Mouse (Mus musculus): ENCODE measurements around the gene Ccser2. TPM values are rescaled to one million over a fixed set of nuclear protein-coding genes. Genes with fewer than 3 reads are reported as not detected.
"Not testable (repeated sequence)": the region's sequence is repeated elsewhere in the genome, so short reads cannot be mapped to it uniquely, and the experiment has no call there.

Ccser2 gene
- 49.0 and 60.5 TPM in 2 replicates for polyA plus RNA-seq (2012; rRNA removed)

GRCm38 (mm10) chr14:36968628-36969147, at the start of gene Ccser2:
Gene Ccser2 (minus strand): TSS chr14:36968777.
- peak; percentile 98 for DNase-seq (ENCODE audit: low read depth)
- TF ChIP-seq CTCF (IDR thresholded peaks at IDR 0.05; ENCODE audit: borderline replicate concordance, extremely low read depth, insufficient read depth, insufficient read length), result no peak
- peak; percentile 99 for TF ChIP-seq POLR2A (IDR thresholded peaks at IDR 0.05; ENCODE audit: borderline replicate concordance, extremely low read depth, insufficient read depth, insufficient read length, poor library complexity, severe bottlenecking)

- TF ChIP-seq POLR2A (IDR thresholded peaks at IDR 0.05; ENCODE audit: borderline replicate concordance, extremely low read depth, insufficient read depth, insufficient read length, poor library complexity, severe bottlenecking) (no peak), CTCF (IDR thresholded peaks at IDR 0.05; ENCODE audit: borderline replicate concordance, extremely low read depth, insufficient read depth, insufficient read length) (no peak)
- DNase-seq (ENCODE audit: low read depth), result peak; percentile 21
These were observed 47.3 kb upstream of the Ccser2 start for GRCm38 (mm10) chr14:37015894-37016293.

GRCm38 (mm10) chr14:37013644-37014043, 45.1 kb upstream of the Ccser2 start:
- no peak for TF ChIP-seq POLR2A (IDR thresholded peaks at IDR 0.05; ENCODE audit: borderline replicate concordance, extremely low read depth, insufficient read depth, insufficient read length, poor library complexity, severe bottlenecking)
- no peak for TF ChIP-seq CTCF (IDR thresholded peaks at IDR 0.05; ENCODE audit: borderline replicate concordance, extremely low read depth, insufficient read depth, insufficient read length)
- DNase-seq (ENCODE audit: low read depth), result peak; percentile 60

GRCm38 (mm10) chr14:37009686-37010085, 41.1 kb upstream of the Ccser2 start:
- no peak for DNase-seq (ENCODE audit: low read depth)
- TF ChIP-seq POLR2A (IDR thresholded peaks at IDR 0.05; ENCODE audit: borderline replicate concordance, extremely low read depth, insufficient read depth, insufficient read length, poor library complexity, severe bottlenecking), result no peak
- TF ChIP-seq CTCF (IDR thresholded peaks at IDR 0.05; ENCODE audit: borderline replicate concordance, extremely low read depth, insufficient read depth, insufficient read length), result no peak

- peak; percentile 26 for DNase-seq (ENCODE audit: low read depth)
- no peak for TF ChIP-seq CTCF (IDR thresholded peaks at IDR 0.05; ENCODE audit: borderline replicate concordance, extremely low read depth, insufficient read depth, insufficient read length)
These were observed 37.9 kb upstream of the Ccser2 start for GRCm38 (mm10) chr14:37006489-37006888.

- peak; percentile 59 for DNase-seq (ENCODE audit: low read depth)
- TF ChIP-seq POLR2A (IDR thresholded peaks at IDR 0.05; ENCODE audit: borderline replicate concordance, extremely low read depth, insufficient read depth, insufficient read length, poor library complexity, severe bottlenecking) (no peak), CTCF (IDR thresholded peaks at IDR 0.05; ENCODE audit: borderline replicate concordance, extremely low read depth, insufficient read depth, insufficient read length) (no peak)
These were observed 37.3 kb upstream of the Ccser2 start for GRCm38 (mm10) chr14:37005865-37006264.

GRCm38 (mm10) chr14:37003431-37004095, 35.0 kb upstream of the Ccser2 start:
- no peak for DNase-seq (ENCODE audit: low read depth)
- TF ChIP-seq CTCF (IDR thresholded peaks at IDR 0.05; ENCODE audit: borderline replicate concordance, extremely low read depth, insufficient read depth, insufficient read length), result no peak
- no peak for TF ChIP-seq POLR2A (IDR thresholded peaks at IDR 0.05; ENCODE audit: borderline replicate concordance, extremely low read depth, insufficient read depth, insufficient read length, poor library complexity, severe bottlenecking)

GRCm38 (mm10) chr14:37002852-37003251, 34.3 kb upstream of the Ccser2 start:
- TF ChIP-seq POLR2A (IDR thresholded peaks at IDR 0.05; ENCODE audit: borderline replicate concordance, extremely low read depth, insufficient read depth, insufficient read length, poor library complexity, severe bottlenecking) (no peak), CTCF (IDR thresholded peaks at IDR 0.05; ENCODE audit: borderline replicate concordance, extremely low read depth, insufficient read depth, insufficient read length) (no peak)
- DNase-seq (ENCODE audit: low read depth), result no peak

- DNase-seq (ENCODE audit: low read depth), result not testable (repeated sequence)
These were observed 32.2 kb upstream of the Ccser2 start for GRCm38 (mm10) chr14:37000780-37001179.

GRCm38 (mm10) chr14:36989784-36990183, 21.2 kb upstream of the Ccser2 start:
- TF ChIP-seq POLR2A (IDR thresholded peaks at IDR 0.05; ENCODE audit: borderline replicate concordance, extremely low read depth, insufficient read depth, insufficient read length, poor library complexity, severe bottlenecking), result no peak
- TF ChIP-seq CTCF (IDR thresholded peaks at IDR 0.05; ENCODE audit: borderline replicate concordance, extremely low read depth, insufficient read depth, insufficient read length), result no peak
- DNase-seq (ENCODE audit: low read depth), result no peak

GRCm38 (mm10) chr14:36985693-36986092, 17.1 kb upstream of the Ccser2 start:
- TF ChIP-seq POLR2A (IDR thresholded peaks at IDR 0.05; ENCODE audit: borderline replicate concordance, extremely low read depth, insufficient read depth, insufficient read length, poor library complexity, severe bottlenecking), result no peak
- no peak for TF ChIP-seq CTCF (IDR thresholded peaks at IDR 0.05; ENCODE audit: borderline replicate concordance, extremely low read depth, insufficient read depth, insufficient read length)
- DNase-seq (ENCODE audit: low read depth), result no peak

- no peak for DNase-seq (ENCODE audit: low read depth)
- TF ChIP-seq POLR2A (IDR thresholded peaks at IDR 0.05; ENCODE audit: borderline replicate concordance, extremely low read depth, insufficient read depth, insufficient read length, poor library complexity, severe bottlenecking), result no peak
- TF ChIP-seq CTCF (IDR thresholded peaks at IDR 0.05; ENCODE audit: borderline replicate concordance, extremely low read depth, insufficient read depth, insufficient read length), result no peak
These were observed 6.4 kb upstream of the Ccser2 start for GRCm38 (mm10) chr14:36975019-36975418.

All from brain, embryonic 14.5 days (tissue).